Mouse (Mus musculus): ENCODE results near the gene Abcc12.

Gene Abcc12

GRCm38 (mm10) chr8:86580458-86580857 is at the start of gene Abcc12:
TSS of gene Abcc12 (minus strand) at chr8:86580686.
- in situ Hi-C loops (cut with MboI; ENCODE audit: low sequenced_read_pairs), result loop anchor here (25.0 kb wide), 1 partner anchor 893 kb away; no protein-coding TSS in a partner anchor

GRCm38 (mm10) chr8:86630212-86630611 is 49.7 kb upstream of the Abcc12 start:
- in situ Hi-C loops (cut with MboI; ENCODE audit: low sequenced_read_pairs), result no loop called here

GRCm38 (mm10) chr8:86624915-86625314 is 44.4 kb upstream of the Abcc12 start:
- in situ Hi-C loops (cut with MboI; ENCODE audit: low sequenced_read_pairs), result no loop called here

- in situ Hi-C loops (cut with MboI; ENCODE audit: low sequenced_read_pairs), result no loop called here
These were observed 43.6 kb upstream of the Abcc12 start, which contains the start of gene Lonp2 for GRCm38 (mm10) chr8:86623911-86624731. TSS of gene Lonp2 (plus strand) at chr8:86624043.

- in situ Hi-C loops (cut with MboI; ENCODE audit: low sequenced_read_pairs), result no loop called here
These were observed 43.0 kb upstream of the Abcc12 start for GRCm38 (mm10) chr8:86623551-86623910.

GRCm38 (mm10) chr8:86617759-86618387 is 37.4 kb upstream of the Abcc12 start:
- in situ Hi-C loops (cut with MboI; ENCODE audit: low sequenced_read_pairs), result no loop called here

GRCm38 (mm10) chr8:86615095-86615769 is 34.7 kb upstream of the Abcc12 start:
- in situ Hi-C loops (cut with MboI; ENCODE audit: low sequenced_read_pairs), result no loop called here

GRCm38 (mm10) chr8:86613798-86614197 is 33.3 kb upstream of the Abcc12 start:
- in situ Hi-C loops (cut with MboI; ENCODE audit: low sequenced_read_pairs), result no loop called here

- in situ Hi-C loops (cut with MboI; ENCODE audit: low sequenced_read_pairs), result no loop called here
These were observed 24.2 kb upstream of the Abcc12 start for GRCm38 (mm10) chr8:86604676-86605075.

- in situ Hi-C loops (cut with MboI; ENCODE audit: low sequenced_read_pairs), result no loop called here
These were observed 22.7 kb upstream of the Abcc12 start for GRCm38 (mm10) chr8:86603174-86603573.

GRCm38 (mm10) chr8:86600311-86600710 is 19.8 kb upstream of the Abcc12 start:
- in situ Hi-C loops (cut with MboI; ENCODE audit: low sequenced_read_pairs), result no loop called here

DNA sequence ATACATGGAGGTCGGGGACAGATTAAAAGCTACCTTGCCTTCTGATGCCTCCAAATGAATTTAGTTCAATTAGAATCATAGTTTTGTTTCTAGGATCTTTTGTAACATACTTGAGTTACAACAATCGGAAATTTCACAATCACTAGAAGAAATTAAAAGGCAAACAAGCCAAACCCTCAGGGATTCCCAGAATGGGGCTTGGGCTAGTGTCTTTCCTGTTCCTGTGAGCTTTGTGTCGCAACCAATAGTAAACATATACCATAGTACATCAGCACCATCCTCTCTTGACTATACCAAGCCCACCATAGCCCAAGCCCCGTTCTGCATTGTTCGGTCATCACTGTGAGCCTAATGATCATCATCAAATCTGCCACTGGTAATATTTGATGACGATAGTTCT is 18.8 kb upstream of the Abcc12 start:
- in situ Hi-C loops (cut with MboI; ENCODE audit: low sequenced_read_pairs), result loop anchor here (25.0 kb wide), 1 partner anchor 912 kb away; no protein-coding TSS in a partner anchor

GRCm38 (mm10) chr8:86597681-86598080 is 17.2 kb upstream of the Abcc12 start:
- in situ Hi-C loops (cut with MboI; ENCODE audit: low sequenced_read_pairs), result loop anchor here (25.0 kb wide), 1 partner anchor 910 kb away; no protein-coding TSS in a partner anchor

DNA sequence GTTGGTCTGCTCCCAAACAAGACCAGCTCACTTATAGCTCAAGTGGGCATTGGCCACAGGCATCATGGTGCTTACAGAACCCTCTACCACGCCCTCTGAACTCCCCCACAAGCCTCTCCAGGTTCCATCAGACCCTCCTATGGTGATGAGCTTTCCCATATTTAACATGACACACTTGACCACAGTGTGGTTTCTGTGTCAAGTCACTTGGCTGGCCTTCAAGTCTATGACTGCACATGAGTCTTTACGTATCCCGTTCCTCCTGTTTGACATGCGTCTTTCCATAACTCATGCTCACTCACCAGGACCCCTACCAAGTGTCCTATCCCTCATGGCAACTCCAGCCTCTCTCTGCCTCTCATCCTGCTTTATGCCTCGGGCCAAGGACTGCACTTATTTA is 15.2 kb upstream of the Abcc12 start:
- in situ Hi-C loops (cut with MboI; ENCODE audit: low sequenced_read_pairs), result loop anchor here (25.0 kb wide), 1 partner anchor 908 kb away; no protein-coding TSS in a partner anchor

DNA sequence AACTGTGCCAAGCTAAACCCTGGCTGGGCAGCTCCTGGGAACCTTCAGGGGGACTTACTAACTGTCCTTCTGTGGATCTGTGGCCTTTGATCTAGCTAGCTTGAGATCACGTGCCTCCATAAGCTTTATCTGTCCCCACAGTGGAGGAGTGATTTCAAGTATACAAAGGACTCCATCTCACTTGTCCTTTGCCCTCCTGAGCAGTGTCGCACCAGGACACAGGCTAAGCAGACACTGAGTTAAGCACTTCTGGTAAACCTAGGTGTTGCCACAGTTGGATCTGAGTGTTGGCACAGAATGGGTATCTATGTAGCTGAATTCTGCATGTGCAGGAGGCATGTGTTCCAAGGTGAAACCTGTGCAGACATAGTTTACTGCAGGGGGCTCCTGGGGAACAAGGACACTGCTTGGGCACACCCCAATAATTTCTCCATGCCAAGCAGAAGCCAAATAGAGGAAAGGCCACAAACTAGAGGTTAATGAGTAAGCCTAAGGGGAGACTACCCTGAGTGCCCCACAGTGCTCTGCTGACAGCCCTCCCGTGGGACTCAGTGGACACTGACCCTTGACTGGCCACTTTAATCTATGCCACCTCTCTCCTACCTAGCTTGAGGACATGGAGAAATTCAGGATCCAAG is 13.8 kb upstream of the Abcc12 start:
- in situ Hi-C loops (cut with MboI; ENCODE audit: low sequenced_read_pairs), result loop anchor here (25.0 kb wide), 1 partner anchor 907 kb away; no protein-coding TSS in a partner anchor

DNA sequence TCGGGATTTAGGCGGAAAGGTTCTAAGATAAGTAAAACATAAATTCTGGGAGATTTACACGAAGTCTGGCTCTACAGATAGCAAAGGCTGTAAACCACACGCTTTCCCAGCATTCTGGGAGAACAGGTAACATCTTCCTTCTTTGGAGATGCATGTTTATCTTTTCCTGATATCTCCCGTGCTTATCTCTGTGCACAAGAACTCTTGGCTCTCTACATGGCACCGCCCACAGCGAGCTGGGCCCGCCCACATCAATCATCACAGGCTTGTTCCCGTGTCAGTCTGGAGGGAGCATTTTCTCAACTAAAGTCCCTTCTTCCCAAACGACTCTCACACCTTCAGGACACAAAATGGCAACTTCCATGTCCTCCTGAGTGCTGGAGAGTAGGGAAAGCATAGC is 12.6 kb upstream of the Abcc12 start:
- in situ Hi-C loops (cut with MboI; ENCODE audit: low sequenced_read_pairs), result loop anchor here (25.0 kb wide), 1 partner anchor 906 kb away; no protein-coding TSS in a partner anchor

GRCm38 (mm10) chr8:86588338-86588737 is 7.9 kb upstream of the Abcc12 start:
- in situ Hi-C loops (cut with MboI; ENCODE audit: low sequenced_read_pairs), result loop anchor here (25.0 kb wide), 1 partner anchor 901 kb away; no protein-coding TSS in a partner anchor

DNA sequence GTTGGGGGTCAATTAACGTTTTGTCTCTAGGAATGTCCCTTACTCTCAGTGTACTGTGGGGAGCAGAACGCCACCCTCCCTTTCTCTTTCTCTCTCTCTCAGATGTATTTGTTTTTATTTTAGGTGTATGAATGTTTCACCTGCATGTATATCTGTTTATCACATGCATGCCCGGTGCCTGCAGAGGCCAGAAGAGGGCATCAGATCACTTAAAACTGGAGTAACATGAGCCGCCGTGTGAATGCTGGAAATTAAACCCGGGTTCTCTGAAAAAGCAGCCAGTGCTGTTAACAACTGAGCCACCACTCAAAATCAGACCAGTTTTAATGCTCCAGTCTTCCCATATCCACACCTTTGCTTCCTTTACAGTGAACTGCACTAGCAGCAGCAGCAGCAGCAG is 6.2 kb upstream of the Abcc12 start:
- in situ Hi-C loops (cut with MboI; ENCODE audit: low sequenced_read_pairs), result loop anchor here (25.0 kb wide), 1 partner anchor 899 kb away; no protein-coding TSS in a partner anchor

GRCm38 (mm10) chr8:86586058-86586457 is 5.6 kb upstream of the Abcc12 start:
- in situ Hi-C loops (cut with MboI; ENCODE audit: low sequenced_read_pairs), result loop anchor here (25.0 kb wide), 1 partner anchor 899 kb away; no protein-coding TSS in a partner anchor

DNA sequence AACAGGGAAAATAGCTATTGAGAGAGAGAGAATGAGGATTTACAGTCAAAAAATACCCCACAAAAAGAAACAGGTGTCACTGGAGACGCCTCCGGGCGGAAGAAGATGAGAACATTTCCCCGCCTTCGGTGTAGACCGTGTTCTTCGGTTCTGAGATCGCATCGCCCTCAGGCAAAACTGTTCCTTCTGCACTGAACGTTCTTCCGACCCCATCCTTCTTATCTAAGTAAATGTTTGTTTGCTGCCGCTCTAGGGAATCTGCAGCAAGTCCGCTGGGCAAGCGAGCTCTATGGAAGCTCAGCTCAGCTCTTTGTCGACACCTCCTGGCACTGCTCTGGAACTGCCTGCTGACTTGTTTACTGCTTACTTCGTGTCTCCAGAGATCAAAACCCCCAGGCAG is 5.0 kb upstream of the Abcc12 start:
- in situ Hi-C loops (cut with MboI; ENCODE audit: low sequenced_read_pairs), result loop anchor here (25.0 kb wide), 1 partner anchor 898 kb away; no protein-coding TSS in a partner anchor
